Mouse (Mus musculus): ENCODE measurements around the gene Cfc1. TPM values are rescaled to one million over a fixed set of nuclear protein-coding genes. Genes with fewer than 3 reads are reported as not detected.
"Not testable (repeated sequence)": the region's sequence is repeated elsewhere in the genome, so short reads cannot be mapped to it uniquely, and the experiment has no call there.

Gene Cfc1
- total and polyA plus RNA-seq, 3 experiments = not detected

- intact Hi-C loops (cut with DNase I) = no loop called here
- Histone ChIP-seq H3K27ac (no peak overlapping the region), H3K27me3 (ENCODE audit: control insufficient read depth, insufficient read depth, low read length) (no peaks in the 10 kb centered on the region; the same call in 1 of the 2 replicates), H3K4me3 (no peak overlapping the region), H3K36me3 (ENCODE audit: control insufficient read depth, insufficient read depth, low read length) (no peaks in the 10 kb centered on the region), H3K9ac (ENCODE audit: low read depth, low read length) (no peak overlapping the region), H3K4me1 (ENCODE audit: control insufficient read depth, insufficient read depth, low read length) (peaks cover 4% of the 10 kb centered on the region), H3K79me2 (replicated peaks; ENCODE audit: control insufficient read depth, insufficient read depth, low read length) (no peaks in the 10 kb centered on the region)
- WGBS = 58% methylated on average over 4 of the region's 4 CpGs
- TF ChIP-seq EP300 (IDR thresholded peaks at IDR 0.05; ENCODE audit: insufficient read depth, low read depth, low read length) (no peak), CTCF (IDR thresholded peaks at IDR 0.05) (no peak), POLR2A (IDR thresholded peaks at IDR 0.05; ENCODE audit: insufficient read depth, low read depth, low read length) (no peak)
- DNase-seq = no peak
Measured at GRCm38 (mm10) chr1:34505970-34506551, 29.4 kb upstream of the Cfc1 start.

DNA sequence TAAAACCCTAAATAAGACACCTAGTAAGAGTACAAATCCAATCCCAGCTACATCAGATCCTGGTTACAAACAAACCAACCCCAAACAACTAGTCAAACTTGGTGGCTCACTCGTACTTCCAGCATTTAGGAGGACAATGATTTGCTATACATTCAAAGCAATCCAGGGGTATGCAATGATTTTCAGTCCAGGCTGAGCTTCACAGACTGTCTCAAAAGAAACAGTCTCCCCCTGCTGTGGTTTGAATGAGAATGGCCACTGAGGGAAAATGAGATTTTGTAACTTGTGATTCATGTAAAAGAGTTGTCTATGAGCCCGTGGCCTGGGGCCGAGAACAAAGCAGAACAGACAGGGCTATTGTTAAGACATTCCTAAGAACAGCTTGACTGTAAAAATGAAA lies 27.5 kb upstream of the Cfc1 start:
- DNase-seq = no peak

DNA sequence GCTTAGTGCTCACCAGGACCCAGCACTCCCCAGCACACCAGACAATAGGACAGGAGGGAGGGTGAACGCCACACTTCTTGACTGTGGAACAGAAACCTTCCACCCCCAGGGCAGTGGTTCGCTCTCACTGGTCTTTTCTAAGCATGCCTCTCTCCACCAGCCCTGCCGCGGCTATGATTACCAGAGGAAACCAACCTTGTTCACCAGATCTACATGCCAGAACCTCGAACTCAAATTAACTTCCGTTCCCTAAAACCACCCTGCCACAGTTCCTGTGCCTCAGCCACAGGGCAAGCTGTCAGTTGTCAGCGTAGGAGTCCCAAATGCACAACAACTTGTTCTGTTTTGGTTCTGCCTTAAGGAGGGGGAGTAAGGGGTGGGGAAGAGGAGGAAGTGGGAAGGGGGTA lies 24.9 kb upstream of the Cfc1 start:
- WGBS = 6% methylated on average over 7 of the region's 7 CpGs
- Histone ChIP-seq H3K27ac (no peak overlapping the region), H3K4me1 (ENCODE audit: control insufficient read depth, insufficient read depth, low read length) (peaks cover 4% of the 10 kb centered on the region), H3K36me3 (ENCODE audit: control insufficient read depth, insufficient read depth, low read length) (no peaks in the 10 kb centered on the region), H3K4me3 (no peak overlapping the region), H3K27me3 (ENCODE audit: control insufficient read depth, insufficient read depth, low read length) (no peaks in the 10 kb centered on the region; the same call in 1 of the 2 replicates), H3K79me2 (replicated peaks; ENCODE audit: control insufficient read depth, insufficient read depth, low read length) (no peaks in the 10 kb centered on the region), H3K9ac (ENCODE audit: low read depth, low read length) (no peak overlapping the region; the same call in 1 of the 2 replicates)
- no peak for TF ChIP-seq CTCF (IDR thresholded peaks at IDR 0.05)
- TF ChIP-seq EP300 (IDR thresholded peaks at IDR 0.05; ENCODE audit: insufficient read depth, low read depth, low read length) = no peak
- TF ChIP-seq POLR2A (IDR thresholded peaks at IDR 0.05; ENCODE audit: insufficient read depth, low read depth, low read length) = no peak
- peak in 1 of 2 experiments; percentile 13 for DNase-seq
- intact Hi-C loops (cut with DNase I) = loop anchor here (2.0 kb wide), 1 partner anchor 48 kb away; no protein-coding TSS in a partner anchor

More for the DNA sequence above, 27.5 kb upstream of the Cfc1 start:
- TF ChIP-seq CTCF (IDR thresholded peaks at IDR 0.05) = no peak
- no peak for TF ChIP-seq POLR2A (IDR thresholded peaks at IDR 0.05; ENCODE audit: insufficient read depth, low read depth, low read length)
- no peak for TF ChIP-seq EP300 (IDR thresholded peaks at IDR 0.05; ENCODE audit: insufficient read depth, low read depth, low read length)
- no peak overlapping the region for H3K4me3 ChIP-seq
- intact Hi-C loops (cut with DNase I) = no loop called here
- no peaks in the 10 kb centered on the region for H3K36me3 ChIP-seq (ENCODE audit: control insufficient read depth, insufficient read depth, low read length)
- peaks cover 4% of the 10 kb centered on the region for H3K4me1 ChIP-seq (ENCODE audit: control insufficient read depth, insufficient read depth, low read length)
- 85% methylated on average over 3 of the region's 3 CpGs for WGBS
- no peaks in the 10 kb centered on the region for H3K79me2 ChIP-seq (replicated peaks; ENCODE audit: control insufficient read depth, insufficient read depth, low read length)
- H3K27me3 ChIP-seq (ENCODE audit: control insufficient read depth, insufficient read depth, low read length) = no peaks in the 10 kb centered on the region; the same call in 1 of the 2 replicates
- H3K9ac ChIP-seq (ENCODE audit: low read depth, low read length) = no peak overlapping the region
- H3K27ac ChIP-seq = no peak overlapping the region

- H3K36me3 ChIP-seq (ENCODE audit: control insufficient read depth, insufficient read depth, low read length) = no peaks in the 10 kb centered on the region
- intact Hi-C loops (cut with DNase I) = loop anchor here (2.0 kb wide), 1 partner anchor 48 kb away; no protein-coding TSS in a partner anchor
- H3K27me3 ChIP-seq (ENCODE audit: control insufficient read depth, insufficient read depth, low read length) = no peaks in the 10 kb centered on the region; the same call in 1 of the 2 replicates
- TF ChIP-seq EP300 (IDR thresholded peaks at IDR 0.05; ENCODE audit: insufficient read depth, low read depth, low read length) (no peak), POLR2A (IDR thresholded peaks at IDR 0.05; ENCODE audit: insufficient read depth, low read depth, low read length) (no peak), CTCF (IDR thresholded peaks at IDR 0.05) (peak; percentile 61)
- peak in 1 of 2 experiments; percentile 32 for DNase-seq
- H3K9ac ChIP-seq (ENCODE audit: low read depth, low read length) = no peak overlapping the region
- peaks cover 4% of the 10 kb centered on the region for H3K4me1 ChIP-seq (ENCODE audit: control insufficient read depth, insufficient read depth, low read length)
- H3K79me2 ChIP-seq (replicated peaks; ENCODE audit: control insufficient read depth, insufficient read depth, low read length) = no peaks in the 10 kb centered on the region
- no peak overlapping the region for H3K4me3 ChIP-seq
- no peak overlapping the region for H3K27ac ChIP-seq
- WGBS = 14% methylated on average over 3 of the region's 3 CpGs
Measured at GRCm38 (mm10) chr1:34511027-34511426, 24.4 kb upstream of the Cfc1 start.

DNA sequence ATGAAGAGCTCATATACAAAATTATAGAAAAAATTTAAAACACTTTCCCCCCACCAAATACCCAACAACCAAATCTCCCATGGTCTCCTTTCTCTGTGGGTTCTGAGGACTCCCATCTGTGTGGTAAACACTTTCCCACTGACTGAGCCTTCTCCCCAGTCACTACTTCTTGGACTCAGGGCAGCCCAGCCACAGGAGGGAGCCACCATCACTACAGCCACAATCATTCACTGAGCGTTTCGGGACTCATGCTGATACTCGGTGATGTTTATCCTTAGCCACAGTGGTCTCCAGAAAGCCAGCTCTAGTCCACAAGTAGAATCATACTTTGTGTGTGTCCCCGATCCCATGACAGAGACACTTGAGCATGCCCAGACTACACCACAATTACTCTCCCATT lies 22.4 kb upstream of the Cfc1 start:
- Histone ChIP-seq H3K4me1 (ENCODE audit: control insufficient read depth, insufficient read depth, low read length) (peaks cover 4% of the 10 kb centered on the region), H3K4me3 (no peak overlapping the region), H3K27ac (no peak overlapping the region), H3K27me3 (ENCODE audit: control insufficient read depth, insufficient read depth, low read length) (no peaks in the 10 kb centered on the region; the same call in 1 of the 2 replicates), H3K36me3 (ENCODE audit: control insufficient read depth, insufficient read depth, low read length) (no peaks in the 10 kb centered on the region), H3K9ac (ENCODE audit: low read depth, low read length) (no peak overlapping the region), H3K79me2 (replicated peaks; ENCODE audit: control insufficient read depth, insufficient read depth, low read length) (no peaks in the 10 kb centered on the region)
- DNase-seq = no peak
- intact Hi-C loops (cut with DNase I) = no loop called here
- no peak for TF ChIP-seq EP300 (IDR thresholded peaks at IDR 0.05; ENCODE audit: insufficient read depth, low read depth, low read length)
- no peak for TF ChIP-seq POLR2A (IDR thresholded peaks at IDR 0.05; ENCODE audit: insufficient read depth, low read depth, low read length)
- no peak for TF ChIP-seq CTCF (IDR thresholded peaks at IDR 0.05)
- WGBS = 80% methylated on average over 4 of the region's 4 CpGs

- Histone ChIP-seq H3K4me3 (no peak overlapping the region), H3K27me3 (ENCODE audit: control insufficient read depth, insufficient read depth, low read length) (no peaks in the 10 kb centered on the region; the same call in 1 of the 2 replicates), H3K9ac (ENCODE audit: low read depth, low read length) (no peak overlapping the region), H3K79me2 (replicated peaks; ENCODE audit: control insufficient read depth, insufficient read depth, low read length) (no peaks in the 10 kb centered on the region), H3K4me1 (ENCODE audit: control insufficient read depth, insufficient read depth, low read length) (no peaks in the 10 kb centered on the region), H3K36me3 (ENCODE audit: control insufficient read depth, insufficient read depth, low read length) (no peaks in the 10 kb centered on the region), H3K27ac (no peak overlapping the region)
- DNase-seq = no peak
- TF ChIP-seq CTCF (IDR thresholded peaks at IDR 0.05) (no peak), EP300 (IDR thresholded peaks at IDR 0.05; ENCODE audit: insufficient read depth, low read depth, low read length) (no peak), POLR2A (IDR thresholded peaks at IDR 0.05; ENCODE audit: insufficient read depth, low read depth, low read length) (no peak)
- intact Hi-C loops (cut with DNase I) = no loop called here
- WGBS = 23% methylated on average over 5 of the region's 5 CpGs
Measured at GRCm38 (mm10) chr1:34516595-34516994, 18.9 kb upstream of the Cfc1 start.

GRCm38 (mm10) chr1:34517297-34517696 lies 18.2 kb upstream of the Cfc1 start:
- H3K27ac ChIP-seq; H3K27me3 ChIP-seq (ENCODE audit: control insufficient read depth, insufficient read depth, low read length); H3K4me1 ChIP-seq (ENCODE audit: control insufficient read depth, insufficient read depth, low read length); H3K79me2 ChIP-seq (replicated peaks; ENCODE audit: control insufficient read depth, insufficient read depth, low read length); DNase-seq; H3K9ac ChIP-seq (ENCODE audit: low read depth, low read length); H3K4me3 ChIP-seq; H3K36me3 ChIP-seq (ENCODE audit: control insufficient read depth, insufficient read depth, low read length); intact Hi-C loops (cut with DNase I): not testable (repeated sequence)
- 41% methylated on average over 6 of the region's 6 CpGs for WGBS

- H3K36me3 ChIP-seq (ENCODE audit: control insufficient read depth, insufficient read depth, low read length); H3K4me1 ChIP-seq (ENCODE audit: control insufficient read depth, insufficient read depth, low read length); H3K4me3 ChIP-seq; H3K79me2 ChIP-seq (replicated peaks; ENCODE audit: control insufficient read depth, insufficient read depth, low read length); H3K27me3 ChIP-seq (ENCODE audit: control insufficient read depth, insufficient read depth, low read length); H3K27ac ChIP-seq; H3K9ac ChIP-seq (ENCODE audit: low read depth, low read length); DNase-seq; intact Hi-C loops (cut with DNase I): not testable (repeated sequence)
- 22% methylated on average over 1 of the region's 1 CpGs for WGBS
Measured at GRCm38 (mm10) chr1:34517797-34518196, 17.7 kb upstream of the Cfc1 start.
